Mouse (Mus musculus) G1E-ER4 (cell line): Measurements from ENCODE around the gene Olfr713. TPM values are rescaled to one million over a fixed set of nuclear protein-coding genes. Genes with fewer than 3 reads are reported as not detected.

Source experiments
- GATA1 ChIP-seq: IDR thresholded peaks from one replicate; pipeline ENCODE4 v1.8.0; 2012; ENCODE audit warnings: low read length, inconsistent platforms
- polyA plus RNA-seq: library from polyadenylated mRNA; stranded (reverse); fragments of >175 nt; gene quantifications from 2 replicates; pipeline ENCODE4 v1.2.3, GENCODE M21; 2012

Olfr713 gene
- polyA plus RNA-seq, result not detected in 2 replicates

DNA sequence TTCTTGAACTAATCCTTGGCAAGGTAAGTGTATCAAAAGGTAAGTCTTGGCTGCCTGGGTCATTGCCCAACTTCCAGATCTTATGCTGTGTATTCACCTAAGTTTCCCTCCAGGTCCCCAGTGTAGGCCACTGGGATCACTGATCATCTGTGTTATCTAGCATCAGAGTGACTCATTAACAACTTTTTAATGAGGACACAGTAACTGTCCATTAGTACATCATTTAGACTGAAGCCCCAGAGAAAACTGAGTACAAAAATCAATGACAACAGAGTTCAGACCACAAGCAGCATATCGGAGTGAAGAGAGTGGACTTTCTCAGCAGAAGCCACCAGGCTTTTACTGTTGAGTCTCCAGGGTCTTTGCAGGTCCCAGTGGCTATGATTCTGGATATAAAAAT, at the start of gene Olfr713:
TSS of gene Olfr713 (plus strand) at position 301 of the 400 bp plus-strand sequence.
- TF ChIP-seq GATA1, result no peak

DNA sequence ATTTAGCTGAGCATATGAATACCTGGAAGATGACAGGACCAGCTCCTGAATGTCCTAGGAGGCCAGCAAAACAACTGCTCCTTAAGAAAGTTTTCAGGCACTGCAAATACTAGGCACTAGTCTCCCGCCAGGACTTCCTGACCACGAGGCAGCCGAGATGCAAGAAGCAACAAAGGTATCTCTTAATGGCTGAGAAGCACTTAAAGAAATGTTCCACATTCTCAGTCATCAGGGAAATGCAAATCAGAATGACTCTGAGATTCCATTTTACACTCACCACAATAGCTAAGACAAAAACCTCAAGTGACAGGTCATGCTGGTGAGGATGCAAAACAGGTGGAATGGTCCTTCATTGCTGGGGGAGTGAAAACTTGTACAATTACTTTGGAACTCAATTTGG, 45.7 kb upstream of the Olfr713 start:
- no peak for TF ChIP-seq GATA1

DNA sequence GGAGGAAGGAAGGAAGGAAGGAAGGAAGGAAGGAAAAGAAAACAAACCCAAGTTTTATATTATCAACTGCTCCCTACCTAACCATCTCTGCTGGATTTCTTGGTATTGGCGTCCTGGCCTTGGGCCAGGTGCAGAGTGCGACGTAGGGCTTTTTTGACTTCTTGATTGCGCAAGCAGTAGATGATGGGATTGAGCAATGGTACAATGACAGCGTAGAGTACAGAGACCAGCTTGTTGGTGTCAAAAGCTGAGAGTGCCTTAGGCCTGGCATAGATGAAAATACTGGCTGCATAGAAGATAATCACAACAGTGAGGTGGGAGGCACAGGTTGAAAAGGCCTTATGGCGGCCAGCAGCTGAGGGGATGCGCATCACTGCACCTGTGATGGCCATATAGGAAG, 30.2 kb upstream of the Olfr713 start:
- no peak for TF ChIP-seq GATA1

- TF ChIP-seq GATA1, result peak; percentile 63
Measured at GRCm38 (mm10) chr7:107004169-107004568, 26.8 kb upstream of the Olfr713 start.

DNA sequence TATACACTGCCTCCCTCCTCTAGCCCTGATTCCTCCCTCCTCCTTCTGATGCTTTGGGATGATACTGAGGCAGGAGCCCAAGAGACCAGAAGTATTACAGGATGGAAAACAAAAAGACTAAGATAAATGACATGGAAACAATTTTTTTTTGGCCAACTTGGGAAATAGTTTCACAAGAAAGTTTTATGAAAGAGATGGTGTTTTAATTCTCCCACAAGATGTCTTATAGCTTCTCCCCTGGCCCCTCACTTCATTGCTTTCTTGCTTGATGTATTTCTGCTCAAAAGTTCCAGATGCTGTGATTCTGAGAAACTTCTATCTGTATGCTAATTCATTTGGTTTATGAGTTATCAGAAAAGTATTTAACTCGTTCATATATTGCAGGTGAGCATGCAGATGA, 25.0 kb upstream of the Olfr713 start, which contains the start of gene Olfr2:
TSS of gene Olfr2 (minus strand) at position 101 of the 400 bp plus-strand sequence.
- no peak for TF ChIP-seq GATA1

GRCm38 (mm10) chr7:107039934-107040563, 9.1 kb downstream of the Olfr713 start:
- TF ChIP-seq GATA1, result no peak

DNA sequence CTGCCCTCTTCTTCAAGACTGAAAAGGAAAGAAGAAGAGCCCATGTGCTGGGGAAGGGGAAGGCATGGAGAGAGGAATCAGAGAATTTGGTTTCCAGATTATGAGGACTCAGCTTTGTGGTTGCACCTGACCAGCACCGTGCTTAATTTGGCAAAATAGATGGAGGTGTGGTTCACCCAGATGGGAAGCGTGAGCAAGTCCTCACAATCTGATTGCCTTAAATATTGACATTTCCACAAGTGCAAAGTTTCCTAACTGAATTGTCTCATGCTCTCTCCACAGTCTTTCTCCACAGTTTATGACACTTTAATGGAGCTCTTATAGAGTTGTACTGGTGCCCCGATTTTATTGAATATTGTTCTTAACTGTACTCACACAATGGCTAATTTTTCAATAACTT, 12.2 kb downstream of the Olfr713 start:
- TF ChIP-seq GATA1, result no peak

DNA sequence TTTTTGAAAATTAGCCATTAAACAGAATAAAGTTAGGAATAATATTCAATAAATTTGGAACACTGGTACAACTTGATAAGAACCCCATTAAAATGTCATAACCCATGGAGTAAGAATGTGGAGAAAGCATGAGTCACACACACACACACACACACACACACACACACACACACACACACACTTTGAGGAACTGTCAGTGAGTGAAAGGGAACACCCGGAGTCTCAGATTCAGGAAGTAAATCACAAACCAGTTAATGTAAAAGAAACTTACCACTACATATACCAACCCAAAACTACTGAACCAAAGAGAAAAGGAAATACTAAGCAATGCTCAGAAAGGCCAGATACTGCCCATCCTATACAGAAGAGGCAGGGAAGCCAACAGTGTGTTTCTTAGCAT, 13.4 kb downstream of the Olfr713 start:
- no peak for TF ChIP-seq GATA1

GRCm38 (mm10) chr7:107045833-107046232, 14.9 kb downstream of the Olfr713 start:
- TF ChIP-seq GATA1, result no peak

- no peak for TF ChIP-seq GATA1
Measured at GRCm38 (mm10) chr7:107047578-107047977, 16.6 kb downstream of the Olfr713 start.

- no peak for TF ChIP-seq GATA1
Measured at GRCm38 (mm10) chr7:107070681-107071080, 39.7 kb downstream of the Olfr713 start, which contains the start of gene Olfr714. TSS of gene Olfr714 (plus strand) at chr7:107070981.

Other genes starting within 250 kb of the Olfr713 start
- gene Olfr699, start 238.0 kb upstream of the Olfr713 start, polyA plus RNA-seq, result not detected in 2 replicates
- not detected in 2 replicates for gene Olfr700, start 222.3 kb upstream of the Olfr713 start, polyA plus RNA-seq
- gene Olfr701, start 217.0 kb upstream of the Olfr713 start, polyA plus RNA-seq, result not detected in 2 replicates
- gene Olfr702, start 197.3 kb upstream of the Olfr713 start, polyA plus RNA-seq, result not detected in 2 replicates
- gene Olfr703, start 187.8 kb upstream of the Olfr713 start, polyA plus RNA-seq, result not detected in 2 replicates
- gene Olfr704, start 168.0 kb upstream of the Olfr713 start, polyA plus RNA-seq, result not detected in 2 replicates
- gene Olfr705, start 154.3 kb upstream of the Olfr713 start, polyA plus RNA-seq, result not detected in 2 replicates
- not detected in 2 replicates for gene Olfr706, start 143.0 kb upstream of the Olfr713 start, polyA plus RNA-seq
- not detected in 2 replicates for gene Olfr707, start 129.9 kb upstream of the Olfr713 start, polyA plus RNA-seq
- gene Olfr1532-ps1, start 123.2 kb upstream of the Olfr713 start, polyA plus RNA-seq, result not detected in 2 replicates
- gene Olfr709-ps1, start 99.0 kb upstream of the Olfr713 start, polyA plus RNA-seq, result not detected in 2 replicates
- gene Olfr710, start 82.9 kb upstream of the Olfr713 start, polyA plus RNA-seq, result not detected in 2 replicates
- not detected in 2 replicates for gene Olfr6, start 67.2 kb upstream of the Olfr713 start, polyA plus RNA-seq
- gene Olfr711, start 55.7 kb upstream of the Olfr713 start, polyA plus RNA-seq, result not detected in 2 replicates
- gene Olfr2, start 25.1 kb upstream of the Olfr713 start, polyA plus RNA-seq, result not detected in 2 replicates
- gene Olfr714, start 39.8 kb downstream of the Olfr713 start, polyA plus RNA-seq, result not detected in 2 replicates
- not detected in 2 replicates for gene Olfr17, start 62.0 kb downstream of the Olfr713 start, polyA plus RNA-seq
- not detected in 2 replicates for gene Olfr715b, start 79.2 kb downstream of the Olfr713 start, polyA plus RNA-seq
- gene Olfr715, start 99.9 kb downstream of the Olfr713 start, polyA plus RNA-seq, result not detected in 2 replicates
- gene Olfr716, start 107.2 kb downstream of the Olfr713 start, polyA plus RNA-seq, result not detected in 2 replicates
- not detected in 2 replicates for gene Nlrp14, start 135.8 kb downstream of the Olfr713 start, polyA plus RNA-seq
- not detected in 2 replicates for gene Rbmxl2, start 178.3 kb downstream of the Olfr713 start, polyA plus RNA-seq